Mouse (Mus musculus) MEL (cell line): ENCODE measurements at regions not wholly inside any gene's neighbourhood (a gene's known extent, or its start where the extent isn't known, plus 50 kb on each side); places are given as distances from the start of the nearest gene placed in this dataset.

Experiments
- CTCF ChIP-seq, 3 experiments: IDR thresholded peaks in 2 of 3; conservative IDR thresholded peaks in 1 of 3; 2 replicates each; pipeline ENCODE4 v1.5.1; 2011 to 2012; ENCODE audit warnings: low read length in 3 of 3, low read depth in 2 of 3, mild to moderate bottlenecking in 2 of 3, improper control_type of control experiment in 1 of 3, inconsistent platforms in 1 of 3, mixed read lengths in 1 of 3, moderate library complexity in 1 of 3; ENCODE audit not compliant: control insufficient read depth in 1 of 3, insufficient read depth in 1 of 3, poor library complexity in 1 of 3, severe bottlenecking in 1 of 3
- EP300 ChIP-seq, 2 experiments: IDR thresholded peaks; 2 replicates each; pipeline ENCODE4 v1.6.1; 2011; ENCODE audit warnings: improper control_type of control experiment in 2 of 2, low read length in 2 of 2, low read depth in 1 of 2, mild to moderate bottlenecking in 1 of 2
- JUND ChIP-seq: IDR thresholded peaks from 2 replicates; pipeline ENCODE4 v1.6.1; 2011; ENCODE audit warnings: low read depth, mild to moderate bottlenecking, improper control_type of control experiment, low read length
- MAFK ChIP-seq: IDR thresholded peaks from 2 replicates; pipeline ENCODE4 v1.6.1; 2011; ENCODE audit warnings: low read depth, mild to moderate bottlenecking, low read length, improper control_type of control experiment, borderline replicate concordance
- MAZ ChIP-seq: IDR thresholded peaks from 2 replicates; pipeline ENCODE4 v1.6.1; 2012; ENCODE audit warnings: low read depth, mild to moderate bottlenecking, inconsistent platforms, low read length, improper control_type of control experiment
- MEF2A ChIP-seq: IDR thresholded peaks from 2 replicates; pipeline ENCODE4 v1.6.1; 2014; ENCODE audit warnings: low read depth, mild to moderate bottlenecking, inconsistent platforms, low read length, improper control_type of control experiment; ENCODE audit not compliant: poor library complexity, insufficient replicate concordance, severe bottlenecking; ENCODE audit errors: extremely low read depth
- POLR2A ChIP-seq, 2 experiments: IDR thresholded peaks; 2 replicates each; pipeline ENCODE4 v1.6.1; 2011 to 2012; ENCODE audit warnings: low read length in 2 of 2, mild to moderate bottlenecking in 2 of 2, control low read depth in 1 of 2, improper control_type of control experiment in 1 of 2, low read depth in 1 of 2, moderate library complexity in 1 of 2; ENCODE audit not compliant: control insufficient read depth in 1 of 2, insufficient read depth in 1 of 2, poor library complexity in 1 of 2
- RAD21 ChIP-seq: IDR thresholded peaks from 2 replicates; pipeline ENCODE4 v1.6.1; 2011; ENCODE audit warnings: mild to moderate bottlenecking, low read depth, low read length, improper control_type of control experiment
- SMC3 ChIP-seq: IDR thresholded peaks from 2 replicates; pipeline ENCODE4 v1.6.1; 2011; ENCODE audit warnings: low read depth, low read length, improper control_type of control experiment
- TBP ChIP-seq: IDR thresholded peaks from 2 replicates; pipeline ENCODE4 v1.8.0; 2011; ENCODE audit warnings: low read depth, low read length, improper control_type of control experiment
- TCF12 ChIP-seq: IDR thresholded peaks from 2 replicates; pipeline ENCODE4 v1.6.1; 2014; ENCODE audit warnings: low read depth, mild to moderate bottlenecking, inconsistent platforms, low read length, improper control_type of control experiment, moderate library complexity
- UBTF ChIP-seq: IDR thresholded peaks from 2 replicates; pipeline ENCODE4 v1.6.1; 2012; ENCODE audit warnings: low read depth, mild to moderate bottlenecking, inconsistent platforms, low read length, improper control_type of control experiment, moderate library complexity, borderline replicate concordance; ENCODE audit not compliant: insufficient read depth
- USF1 ChIP-seq: IDR thresholded peaks from 2 replicates; pipeline ENCODE4 v1.6.1; 2014; ENCODE audit warnings: low read depth, mild to moderate bottlenecking, inconsistent platforms, low read length, improper control_type of control experiment, moderate library complexity
- USF2 ChIP-seq, 2 experiments: IDR thresholded peaks; 2 replicates each; pipeline ENCODE4 v1.6.1; 2011 to 2012; ENCODE audit warnings: improper control_type of control experiment in 2 of 2, low read length in 2 of 2, borderline replicate concordance in 1 of 2, inconsistent platforms in 1 of 2, low read depth in 1 of 2, mild to moderate bottlenecking in 1 of 2; ENCODE audit not compliant: insufficient read depth in 1 of 2

- TF ChIP-seq CTCF (IDR thresholded peaks at IDR 0.05 in 2 of 3, conservative IDR thresholded peaks at IDR 0.05 in 1 of 3; ENCODE audit: control insufficient read depth in 1 of 3, insufficient read depth in 1 of 3, low read depth in 2 of 3, low read length in 3 of 3, poor library complexity in 1 of 3, severe bottlenecking in 1 of 3), result no peak
- TF ChIP-seq SMC3, result no peak
- no peak for TF ChIP-seq POLR2A (IDR thresholded peaks at IDR 0.05; ENCODE audit: control insufficient read depth in 1 of 2, insufficient read depth in 1 of 2, low read depth in 1 of 2, low read length in 2 of 2, poor library complexity in 1 of 2)
- no peak for TF ChIP-seq TBP
- TF ChIP-seq MAZ, result no peak
- no peak for TF ChIP-seq EP300 (IDR thresholded peaks at IDR 0.05; ENCODE audit: low read depth in 1 of 2, low read length in 2 of 2)
- TF ChIP-seq MEF2A, result no peak
- TF ChIP-seq USF1, result no peak
- no peak for TF ChIP-seq JUND
- TF ChIP-seq RAD21, result no peak
- no peak for TF ChIP-seq UBTF
- no peak for TF ChIP-seq TCF12
- no peak for TF ChIP-seq MAFK
- TF ChIP-seq USF2 (IDR thresholded peaks at IDR 0.05; ENCODE audit: borderline replicate concordance in 1 of 2, insufficient read depth in 1 of 2, low read depth in 1 of 2, low read length in 2 of 2), result no peak
Observed at GRCm38 (mm10) chr1:81738384-81738783, 494.5 kb upstream of the Gm9747 start.
